Mouse (Mus musculus) forebrain, embryonic 13.5 days (tissue): Measurements from ENCODE around the gene Aldoc. TPM values are rescaled to one million over a fixed set of nuclear protein-coding genes. Genes with fewer than 3 reads are reported as not detected.

Experiments
- ATAC-seq: fragments of 200-750 bp; cut with Nextera tagmentation; 2 replicates; pipeline ENCODE4 v1.8.0; 2017
- H3K27ac ChIP-seq: fragments of 300-500 bp; sonication (generic); 2 replicates; pipeline ENCODE4 v1.5.1; 2015; ENCODE audit warnings: inconsistent platforms, mild to moderate bottlenecking, moderate library complexity
- H3K27me3 ChIP-seq: fragments of 300-500 bp; sonication (generic); 2 replicates; pipeline ENCODE4 v1.6.1; 2015; ENCODE audit warnings: mild to moderate bottlenecking, inconsistent platforms
- H3K36me3 ChIP-seq: fragments of 300-500 bp; sonication (generic); 2 replicates; pipeline ENCODE4 v1.6.1; 2015; ENCODE audit warnings: mild to moderate bottlenecking, inconsistent platforms; ENCODE audit not compliant: poor library complexity, severe bottlenecking
- H3K4me1 ChIP-seq: fragments of 300-500 bp; sonication (generic); 2 replicates; pipeline ENCODE4 v1.6.1; 2015; ENCODE audit warnings: inconsistent platforms
- H3K4me2 ChIP-seq: fragments of 300-500 bp; sonication (generic); 2 replicates; pipeline ENCODE4 v1.6.1; 2015; ENCODE audit warnings: inconsistent platforms, mild to moderate bottlenecking, moderate library complexity
- H3K4me3 ChIP-seq: fragments of 300-500 bp; sonication (generic); 2 replicates; pipeline ENCODE4 v1.5.1; 2015; ENCODE audit warnings: mild to moderate bottlenecking, inconsistent platforms
- H3K9ac ChIP-seq: fragments of 300-500 bp; sonication (generic); 2 replicates; pipeline ENCODE4 v1.6.1; 2015; ENCODE audit warnings: mild to moderate bottlenecking, inconsistent platforms
- H3K9me3 ChIP-seq: fragments of 300-500 bp; sonication (generic); replicated peaks from 2 replicates; pipeline ENCODE4 v1.6.1; 2016; ENCODE audit warnings: inconsistent platforms
- WGBS: fragments of 180-500 bp; shearing (Covaris S2); methylation state at CpG from one replicate; pipeline ENCODE4 v1.1.7; 2015; 5-methylcytosine and 5-hydroxymethylcytosine counted together
- polyA plus RNA-seq: library from polyadenylated mRNA; unstranded; fragments of >200 nt; fragmentation: Nextera tagmentation; extraction: Ambion mirVana; gene quantifications from 2 replicates; pipeline ENCODE4 v1.2.1, GENCODE M21; 2015

Aldoc gene
- polyA plus RNA-seq, 1 experiment from 2014 or later, result 142 TPM

DNA sequence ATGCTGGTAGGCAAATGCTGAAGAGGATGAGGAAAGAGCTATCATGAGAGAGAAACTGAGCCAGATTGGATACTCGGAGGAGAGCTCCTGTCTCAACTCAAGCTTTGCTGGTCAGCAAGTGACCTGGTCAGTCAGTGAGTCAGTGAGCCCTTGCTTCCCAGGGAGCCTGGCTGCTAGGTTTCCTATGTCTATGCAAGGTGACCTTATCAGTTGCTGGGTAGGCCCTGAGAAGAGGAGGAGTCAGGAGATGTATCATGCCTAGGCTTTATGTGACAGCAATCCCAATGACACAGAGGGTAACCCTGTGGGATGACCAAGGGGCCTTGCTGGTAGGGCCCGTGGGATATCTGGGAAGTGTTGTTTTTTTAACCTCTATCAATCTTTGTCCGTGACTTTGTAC lies 49.4 kb downstream of the Aldoc start:
- 95% methylated on average over 3 of the region's 3 CpGs for WGBS
- 0 out of 2 replicates have a peak, but pooled peaks cover 2% of the 10 kb centered on the region for H3K27me3 ChIP-seq
- H3K4me3 ChIP-seq, result no peak overlapping the region
- no peak overlapping the region for H3K4me2 ChIP-seq
- H3K4me1 ChIP-seq, result no peaks in the 10 kb centered on the region
- H3K36me3 ChIP-seq, result no peaks in the 10 kb centered on the region
- no peaks in the 10 kb centered on the region for H3K9me3 ChIP-seq
- H3K9ac ChIP-seq, result no peak overlapping the region
- ATAC-seq, result no peak
- no peak overlapping the region for H3K27ac ChIP-seq

- Histone ChIP-seq H3K27me3 (0 out of 2 replicates have a peak, but pooled peaks cover 2% of the 10 kb centered on the region), H3K9ac (no peak overlapping the region), H3K36me3 (no peaks in the 10 kb centered on the region), H3K9me3 (no peaks in the 10 kb centered on the region), H3K27ac (no peak overlapping the region), H3K4me3 (no peak overlapping the region), H3K4me2 (no peak overlapping the region), H3K4me1 (no peaks in the 10 kb centered on the region)
- ATAC-seq, result no peak
- WGBS, result 60% methylated on average over 7 of the region's 7 CpGs
These were observed 49.8 kb downstream of the Aldoc start for GRCm38 (mm10) chr11:78372610-78373009.

- Histone ChIP-seq H3K36me3 (no peaks in the 10 kb centered on the region), H3K4me2 (no peak overlapping the region), H3K27ac (no peak overlapping the region), H3K4me3 (no peak overlapping the region), H3K27me3 (peaks cover 6% of the 10 kb centered on the region; the same call in 1 of the 2 replicates), H3K9me3 (no peaks in the 10 kb centered on the region), H3K9ac (no peak overlapping the region), H3K4me1 (no peaks in the 10 kb centered on the region)
- WGBS, result 93% methylated on average over 8 of the region's 8 CpGs
- ATAC-seq, result no peak
These were observed 51.4 kb downstream of the Aldoc start for GRCm38 (mm10) chr11:78374147-78374546.

Other genes with a start within 250 kb of the Aldoc start
- gene Eral1, start 242.6 kb upstream of the Aldoc start, polyA plus RNA-seq, result 33.0 and 36.6 TPM in 2 replicates
- 22.1 and 23.7 TPM in 2 replicates for gene Fam222b, start 228.3 kb upstream of the Aldoc start, polyA plus RNA-seq
- 114 and 121 TPM in 2 replicates for gene Traf4, start 157.4 kb upstream of the Aldoc start, polyA plus RNA-seq
- gene Nek8, start 146.3 kb upstream of the Aldoc start, polyA plus RNA-seq, result 5.4 and 8.7 TPM in 2 replicates
- 4.7 and 7.6 TPM in 2 replicates for gene Tlcd1, start 146.3 kb upstream of the Aldoc start, polyA plus RNA-seq
- 970 and 1,119 TPM in 2 replicates for gene Rpl23a, start 139.4 kb upstream of the Aldoc start, polyA plus RNA-seq
- 39.7 and 42.1 TPM in 2 replicates for gene Rab34, start 134.5 kb upstream of the Aldoc start, polyA plus RNA-seq
- 1.3 and 1.6 TPM in 2 replicates for gene Proca1, start 129.6 kb upstream of the Aldoc start, polyA plus RNA-seq
- 62.7 and 64.1 TPM in 2 replicates for gene Sdf2, start 77.2 kb upstream of the Aldoc start, polyA plus RNA-seq
- 24.9 and 29.4 TPM in 2 replicates for gene Supt6, start 77.0 kb upstream of the Aldoc start, polyA plus RNA-seq
- gene 2610507B11Rik, start 61.2 kb upstream of the Aldoc start, polyA plus RNA-seq, result 61.8 and 73.0 TPM in 2 replicates
- gene BC030499, start 32.1 kb upstream of the Aldoc start, polyA plus RNA-seq, result 0.18 and 0.35 TPM in 2 replicates
- gene Spag5, start 21.4 kb upstream of the Aldoc start, polyA plus RNA-seq, result 41.8 and 46.4 TPM in 2 replicates
- 55.0 and 62.0 TPM in 2 replicates for gene Pigs, start 5.4 kb downstream of the Aldoc start, polyA plus RNA-seq
- gene Unc119, start 20.5 kb downstream of the Aldoc start, polyA plus RNA-seq, result 68.7 and 70.2 TPM in 2 replicates
- gene Foxn1, start 63.6 kb downstream of the Aldoc start, polyA plus RNA-seq, result not detected in 2 replicates
- gene Slc13a2, start 99.2 kb downstream of the Aldoc start, polyA plus RNA-seq, result not detected in 2 replicates
- 15.7 and 16.2 TPM in 2 replicates for gene Slc46a1, start 142.7 kb downstream of the Aldoc start, polyA plus RNA-seq
- 34.6 and 36.2 TPM in 2 replicates for gene Sarm1, start 174.8 kb downstream of the Aldoc start, polyA plus RNA-seq
- gene Vtn, start 176.1 kb downstream of the Aldoc start, polyA plus RNA-seq, result 38.4 and 53.3 TPM in 2 replicates
- 0.14 and 0.36 TPM in 2 replicates for gene Sebox, start 180.5 kb downstream of the Aldoc start, polyA plus RNA-seq
- 85.9 and 86.6 TPM in 2 replicates for gene Tmem199, start 189.2 kb downstream of the Aldoc start, polyA plus RNA-seq
- gene Poldip2, start 189.2 kb downstream of the Aldoc start, polyA plus RNA-seq, result 170 and 176 TPM in 2 replicates
- 65.6 and 71.9 TPM in 2 replicates for gene Tnfaip1, start 213.4 kb downstream of the Aldoc start, polyA plus RNA-seq
- gene Ift20, start 213.4 kb downstream of the Aldoc start, polyA plus RNA-seq, result 92.2 and 114 TPM in 2 replicates
- 45.9 and 49.0 TPM in 2 replicates for gene Tmem97, start 227.8 kb downstream of the Aldoc start, polyA plus RNA-seq